Mouse (Mus musculus): ENCODE results near the gene Rftn1. TPM values are rescaled to one million over a fixed set of nuclear protein-coding genes. Genes with fewer than 3 reads are reported as not detected.
A peak's percentile ranks its signal among the peaks of the same experiment; 100 is the strongest.

Rftn1 gene
- polyA plus RNA-seq, 1 experiment from 2014 or later = 13.9 TPM

DNA sequence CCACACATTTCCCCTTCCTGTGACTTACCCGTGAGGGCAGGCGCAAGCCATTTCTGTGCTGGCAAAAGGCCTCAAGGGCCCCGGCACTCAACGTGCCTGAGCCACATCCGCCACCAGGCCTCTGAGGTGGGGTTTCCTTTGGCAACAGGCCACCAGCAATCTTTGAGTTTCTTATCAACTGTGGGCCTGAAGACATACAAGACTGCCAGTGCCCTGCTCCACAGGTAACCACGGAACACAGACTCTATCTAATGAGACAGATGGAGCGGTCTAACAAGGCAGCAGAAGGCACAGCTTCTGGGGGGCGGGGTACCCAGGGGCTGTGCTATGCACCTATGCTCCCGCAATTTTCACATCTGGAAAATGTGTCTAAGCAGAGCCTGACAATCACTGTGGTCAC lies 54.4 kb downstream of the Rftn1 start:
- WGBS = 67% methylated on average over 9 of the region's 9 CpGs
- ATAC-seq (ENCODE audit: low FRiP score, low TSS enrichment) = no peak
- H3K4me3 ChIP-seq (ENCODE audit: low read length) = no peak overlapping the region
- H3K36me3 ChIP-seq (ENCODE audit: insufficient read depth, low read length) = no peaks in the 10 kb centered on the region
- no peak overlapping the region for H3K4me2 ChIP-seq (replicated peaks; ENCODE audit: low read depth, low read length)
- peaks cover 5% of the 10 kb centered on the region; the same call in 1 of the 2 replicates for H3K4me1 ChIP-seq (ENCODE audit: insufficient read depth, low read length)
- H3K9me3 ChIP-seq (ENCODE audit: low read length) = no peaks in the 10 kb centered on the region; the same call in 1 of the 2 replicates
- H3K9ac ChIP-seq (replicated peaks; ENCODE audit: low read length) = no peak overlapping the region
- H3K27me3 ChIP-seq (ENCODE audit: insufficient read depth, low read length) = no peaks in the 10 kb centered on the region
- no peak overlapping the region for H3K27ac ChIP-seq (ENCODE audit: low read length)

DNA sequence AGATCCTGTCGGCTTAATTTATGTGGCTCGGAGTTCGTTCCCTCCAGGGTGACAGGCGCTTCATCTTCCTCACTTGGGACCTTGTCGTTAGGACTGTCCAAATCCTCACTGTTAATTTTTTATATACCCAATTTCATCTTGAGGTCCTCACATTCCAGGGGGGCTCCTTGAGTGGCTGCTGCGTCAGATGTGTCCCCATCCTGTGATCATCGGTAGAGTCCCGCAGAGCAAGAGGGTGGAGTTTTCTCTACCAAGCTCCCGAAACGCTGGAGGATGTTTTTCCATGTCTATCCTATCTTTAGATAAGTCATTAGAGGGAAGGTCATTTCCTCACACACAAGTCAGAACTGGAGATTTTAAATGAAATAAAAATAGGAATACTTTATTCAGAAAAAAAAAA lies 55.0 kb downstream of the Rftn1 start:
- Histone ChIP-seq H3K4me3 (ENCODE audit: low read length) (no peak overlapping the region), H3K9me3 (ENCODE audit: low read length) (no peaks in the 10 kb centered on the region; the same call in 1 of the 2 replicates), H3K9ac (replicated peaks; ENCODE audit: low read length) (no peak overlapping the region), H3K27me3 (ENCODE audit: insufficient read depth, low read length) (no peaks in the 10 kb centered on the region), H3K4me1 (ENCODE audit: insufficient read depth, low read length) (peaks cover 5% of the 10 kb centered on the region; the same call in 1 of the 2 replicates), H3K27ac (ENCODE audit: low read length) (no peak overlapping the region), H3K4me2 (replicated peaks; ENCODE audit: low read depth, low read length) (no peak overlapping the region), H3K36me3 (ENCODE audit: insufficient read depth, low read length) (no peaks in the 10 kb centered on the region)
- WGBS = 71% methylated on average over 10 of the region's 10 CpGs
- no peak for ATAC-seq (ENCODE audit: low FRiP score, low TSS enrichment)

DNA sequence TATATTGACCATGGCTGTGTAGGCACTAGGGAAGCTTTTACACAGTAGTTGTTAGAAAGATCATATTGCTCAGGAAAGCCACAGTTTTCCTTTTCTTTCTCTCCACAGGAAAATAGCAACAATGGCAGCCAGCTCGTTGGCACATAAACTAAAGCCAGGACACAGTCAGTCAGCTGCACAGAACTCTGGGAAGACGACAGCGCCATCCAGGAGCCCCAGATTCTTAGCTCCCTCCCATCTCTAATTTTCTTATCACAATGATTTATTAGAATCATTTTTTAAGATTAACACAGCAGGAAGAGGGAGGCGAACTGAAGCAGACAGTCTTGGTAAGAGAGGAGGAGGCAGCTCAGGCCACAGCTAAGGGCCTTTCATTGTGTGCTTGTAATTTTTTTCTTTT lies 58.8 kb downstream of the Rftn1 start:
- H3K4me1 ChIP-seq (ENCODE audit: insufficient read depth, low read length) = peaks cover 5% of the 10 kb centered on the region; the same call in 1 of the 2 replicates
- H3K4me3 ChIP-seq (ENCODE audit: low read length) = no peak overlapping the region
- H3K27me3 ChIP-seq (ENCODE audit: insufficient read depth, low read length) = no peaks in the 10 kb centered on the region
- H3K36me3 ChIP-seq (ENCODE audit: insufficient read depth, low read length) = no peaks in the 10 kb centered on the region
- H3K4me2 ChIP-seq (replicated peaks; ENCODE audit: low read depth, low read length) = no peak overlapping the region
- no peak overlapping the region for H3K27ac ChIP-seq (ENCODE audit: low read length)
- no peaks in the 10 kb centered on the region; the same call in 1 of the 2 replicates for H3K9me3 ChIP-seq (ENCODE audit: low read length)
- ATAC-seq (ENCODE audit: low FRiP score, low TSS enrichment) = no peak
- 51% methylated on average over 4 of the region's 4 CpGs for WGBS
- no peak overlapping the region for H3K9ac ChIP-seq (replicated peaks; ENCODE audit: low read length)

DNA sequence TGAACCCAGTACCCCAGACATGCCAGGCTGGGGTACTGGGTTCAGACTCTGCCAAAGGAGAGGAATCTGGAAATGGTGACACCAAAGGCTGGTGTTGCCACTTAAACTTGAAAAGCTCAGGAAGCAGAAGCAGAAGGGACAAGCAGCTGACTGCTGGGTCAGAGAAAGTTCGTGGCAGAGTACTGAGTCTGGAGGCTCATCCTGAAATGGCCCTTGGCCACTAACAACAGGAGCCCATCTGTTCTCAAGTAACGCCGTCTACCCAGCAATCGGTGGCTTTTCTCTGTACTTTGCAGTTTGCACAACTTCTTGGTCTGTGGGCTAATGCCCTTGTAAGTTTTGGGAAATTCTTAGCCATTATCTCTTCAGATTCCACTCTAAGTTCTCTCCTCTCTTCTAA lies 60.1 kb downstream of the Rftn1 start:
- no peaks in the 10 kb centered on the region for H3K27me3 ChIP-seq (ENCODE audit: insufficient read depth, low read length)
- H3K36me3 ChIP-seq (ENCODE audit: insufficient read depth, low read length) = no peaks in the 10 kb centered on the region
- ATAC-seq (ENCODE audit: low FRiP score, low TSS enrichment) = no peak
- no peaks in the 10 kb centered on the region; the same call in 1 of the 2 replicates for H3K9me3 ChIP-seq (ENCODE audit: low read length)
- H3K9ac ChIP-seq (replicated peaks; ENCODE audit: low read length) = no peak overlapping the region
- H3K4me3 ChIP-seq (ENCODE audit: low read length) = no peak overlapping the region
- no peak overlapping the region for H3K4me2 ChIP-seq (replicated peaks; ENCODE audit: low read depth, low read length)
- H3K4me1 ChIP-seq (ENCODE audit: insufficient read depth, low read length) = peaks cover 5% of the 10 kb centered on the region; the same call in 1 of the 2 replicates
- WGBS = 50% methylated on average over 4 of the region's 4 CpGs
- no peak overlapping the region for H3K27ac ChIP-seq (ENCODE audit: low read length)

DNA sequence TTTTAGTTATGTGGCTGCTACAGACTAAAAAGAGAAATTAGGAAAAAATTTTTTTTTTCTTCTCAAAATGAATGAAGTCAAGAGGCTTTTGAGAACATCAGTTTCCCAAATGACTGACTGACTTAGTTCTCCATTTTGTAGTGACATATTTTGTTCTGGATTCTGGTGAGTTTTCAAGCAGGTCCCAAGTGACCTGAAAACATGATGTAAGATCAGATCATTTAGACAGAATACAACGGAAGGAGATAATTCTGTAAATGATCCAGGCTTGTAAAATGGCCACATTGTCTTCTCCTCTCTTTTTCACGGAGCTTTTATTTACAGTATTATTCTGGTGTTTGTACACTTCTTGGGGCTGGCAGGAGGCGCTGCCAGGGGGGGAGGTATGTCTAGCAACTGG lies 62.1 kb downstream of the Rftn1 start:
- Histone ChIP-seq H3K27me3 (ENCODE audit: insufficient read depth, low read length) (no peaks in the 10 kb centered on the region), H3K9me3 (ENCODE audit: low read length) (no peaks in the 10 kb centered on the region; the same call in 1 of the 2 replicates), H3K4me3 (ENCODE audit: low read length) (no peak overlapping the region)

DNA sequence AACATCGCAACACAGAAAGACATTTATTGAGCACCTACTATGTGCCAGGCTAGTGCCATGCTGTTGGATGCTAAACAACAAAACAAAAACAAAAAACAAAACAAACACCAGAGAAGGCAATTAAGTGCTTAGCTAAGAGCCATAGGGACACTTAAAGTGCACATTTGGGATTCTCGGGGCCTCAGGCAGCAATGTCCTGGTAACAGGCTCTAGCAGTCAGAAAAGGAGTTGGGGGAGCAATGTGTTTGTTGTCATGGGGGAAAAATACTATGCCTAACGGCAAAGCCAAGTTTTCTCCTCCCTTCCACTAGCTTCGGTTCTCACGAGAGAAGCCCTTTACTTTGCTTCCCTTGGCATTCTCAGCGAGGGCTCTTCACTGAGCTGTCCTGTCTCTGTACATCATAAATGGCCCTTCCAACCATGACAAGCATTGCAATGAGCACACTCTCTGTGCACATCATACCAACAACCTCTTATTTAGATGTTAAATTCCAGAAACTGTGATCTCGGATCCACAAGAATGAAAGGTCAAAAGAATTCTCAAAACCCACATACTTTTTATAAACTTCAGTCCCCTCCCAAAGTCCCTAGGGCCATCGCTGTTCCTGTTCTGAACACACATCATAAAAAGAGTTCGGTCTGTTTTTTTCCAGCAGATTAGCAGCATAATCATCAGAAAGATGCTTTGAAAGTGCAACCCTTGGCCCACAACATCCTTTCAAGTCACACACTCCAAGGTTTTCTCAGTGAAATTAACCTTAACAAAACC lies 63.2 kb downstream of the Rftn1 start:
- WGBS = 57% methylated on average over 9 of the region's 9 CpGs
- H3K27me3 ChIP-seq (ENCODE audit: insufficient read depth, low read length) = no peaks in the 10 kb centered on the region

More for the DNA sequence above, 62.1 kb downstream of the Rftn1 start:
- H3K4me2 ChIP-seq (replicated peaks; ENCODE audit: low read depth, low read length) = no peak overlapping the region
- no peak overlapping the region for H3K9ac ChIP-seq (replicated peaks; ENCODE audit: low read length)
- ATAC-seq (ENCODE audit: low FRiP score, low TSS enrichment) = no peak
- H3K36me3 ChIP-seq (ENCODE audit: insufficient read depth, low read length) = no peaks in the 10 kb centered on the region
- no peak overlapping the region for H3K27ac ChIP-seq (ENCODE audit: low read length)
- H3K4me1 ChIP-seq (ENCODE audit: insufficient read depth, low read length) = peaks cover 5% of the 10 kb centered on the region; the same call in 1 of the 2 replicates
- WGBS = 68% methylated on average over 3 of the region's 3 CpGs

DNA sequence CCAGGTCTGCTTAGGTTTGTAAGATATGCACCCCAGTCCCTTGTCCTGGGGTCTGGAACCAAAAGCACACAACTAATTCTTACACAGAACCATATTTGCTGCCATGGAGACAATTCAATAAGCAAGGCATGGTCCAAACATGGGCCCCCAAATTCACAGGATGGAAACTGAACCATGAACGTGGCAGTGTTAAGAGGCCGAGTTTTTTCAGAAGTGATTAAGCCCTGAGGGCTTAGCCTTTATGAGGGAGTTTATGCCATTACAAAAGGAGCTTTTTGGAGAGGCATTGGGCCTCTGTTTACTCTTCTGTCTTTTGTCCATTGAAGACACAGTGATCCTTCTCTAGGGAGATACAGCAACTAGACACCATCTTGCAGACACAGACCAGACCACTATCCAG lies 63.9 kb downstream of the Rftn1 start:
- Histone ChIP-seq H3K4me1 (ENCODE audit: insufficient read depth, low read length) (peaks cover under 1% of the 10 kb centered on the region; the same call in 1 of the 2 replicates), H3K9ac (replicated peaks; ENCODE audit: low read length) (no peak overlapping the region), H3K27ac (ENCODE audit: low read length) (no peak overlapping the region), H3K4me2 (replicated peaks; ENCODE audit: low read depth, low read length) (no peak overlapping the region), H3K36me3 (ENCODE audit: insufficient read depth, low read length) (no peaks in the 10 kb centered on the region), H3K27me3 (ENCODE audit: insufficient read depth, low read length) (no peaks in the 10 kb centered on the region), H3K9me3 (ENCODE audit: low read length) (no peaks in the 10 kb centered on the region), H3K4me3 (ENCODE audit: low read length) (no peak overlapping the region)
- ATAC-seq (ENCODE audit: low FRiP score, low TSS enrichment) = no peak
- 70% methylated on average over 2 of the region's 2 CpGs for WGBS

More for the DNA sequence above, 63.2 kb downstream of the Rftn1 start:
- Histone ChIP-seq H3K4me3 (ENCODE audit: low read length) (no peak overlapping the region), H3K27ac (ENCODE audit: low read length) (no peak overlapping the region), H3K9ac (replicated peaks; ENCODE audit: low read length) (no peak overlapping the region), H3K36me3 (ENCODE audit: insufficient read depth, low read length) (no peaks in the 10 kb centered on the region), H3K4me1 (ENCODE audit: insufficient read depth, low read length) (peaks cover 5% of the 10 kb centered on the region; the same call in 1 of the 2 replicates), H3K4me2 (replicated peaks; ENCODE audit: low read depth, low read length) (no peak overlapping the region), H3K9me3 (ENCODE audit: low read length) (no peaks in the 10 kb centered on the region)
- no peak for ATAC-seq (ENCODE audit: low FRiP score, low TSS enrichment)

DNA sequence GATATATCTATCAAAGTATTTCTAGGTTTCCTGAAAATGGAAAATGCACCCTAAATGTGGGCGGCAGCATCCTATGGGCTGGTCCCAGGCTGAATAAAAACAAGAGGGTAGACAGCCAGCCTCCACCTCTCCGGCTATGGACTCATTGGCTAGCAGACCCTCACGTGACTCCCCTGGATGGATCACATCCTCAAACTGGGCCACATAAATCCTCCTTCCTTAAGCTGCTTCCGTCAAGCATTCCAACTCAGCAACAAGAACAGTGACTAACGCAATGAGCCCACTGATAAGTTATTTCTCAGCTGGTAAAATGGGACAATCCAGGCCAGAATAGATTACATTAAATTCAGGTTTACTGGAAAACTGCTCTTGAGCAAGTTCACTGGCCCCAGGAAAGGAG lies 64.6 kb downstream of the Rftn1 start:
- H3K4me1 ChIP-seq (ENCODE audit: insufficient read depth, low read length) = no peaks in the 10 kb centered on the region; the same call in 1 of the 2 replicates
- 68% methylated on average over 5 of the region's 5 CpGs for WGBS
- no peaks in the 10 kb centered on the region for H3K9me3 ChIP-seq (ENCODE audit: low read length)
- H3K9ac ChIP-seq (replicated peaks; ENCODE audit: low read length) = no peak overlapping the region
- no peaks in the 10 kb centered on the region for H3K27me3 ChIP-seq (ENCODE audit: insufficient read depth, low read length)
- H3K36me3 ChIP-seq (ENCODE audit: insufficient read depth, low read length) = no peaks in the 10 kb centered on the region
- no peak overlapping the region for H3K4me3 ChIP-seq (ENCODE audit: low read length)
- H3K4me2 ChIP-seq (replicated peaks; ENCODE audit: low read depth, low read length) = no peak overlapping the region
- ATAC-seq (ENCODE audit: low FRiP score, low TSS enrichment) = no peak
- no peak overlapping the region for H3K27ac ChIP-seq (ENCODE audit: low read length)

DNA sequence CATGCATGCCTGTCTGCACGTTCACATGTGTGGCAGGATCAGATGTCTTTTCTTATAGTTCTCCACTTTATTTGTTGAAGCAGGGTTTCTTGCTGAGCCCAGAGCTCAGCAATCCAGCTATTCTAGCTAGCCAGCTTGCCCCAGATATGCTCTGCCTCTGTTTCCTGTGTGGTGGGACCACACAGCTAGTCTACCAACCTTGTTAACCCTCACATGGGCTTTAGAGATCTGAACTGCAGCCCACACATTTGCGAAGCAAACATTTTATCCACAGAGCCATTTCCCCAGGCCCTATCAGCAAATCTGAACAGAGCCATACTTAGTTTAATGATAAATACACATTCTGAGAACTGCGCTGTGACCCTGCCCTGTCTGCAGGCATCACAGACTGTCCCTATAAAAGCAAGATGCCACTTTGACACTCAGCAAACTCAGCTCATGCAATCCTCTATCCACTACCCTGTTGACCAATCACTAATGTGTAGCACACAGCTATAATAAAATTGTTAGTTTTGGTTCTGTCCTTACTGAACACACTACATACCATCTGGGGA lies 65.2 kb downstream of the Rftn1 start:
- H3K4me2 ChIP-seq (replicated peaks; ENCODE audit: low read depth, low read length) = no peak overlapping the region
- no peak overlapping the region for H3K4me3 ChIP-seq (ENCODE audit: low read length)
- H3K27ac ChIP-seq (ENCODE audit: low read length) = peak overlapping the region; percentile 9; the same call in 1 of the 2 replicates
- no peaks in the 10 kb centered on the region; the same call in 1 of the 2 replicates for H3K4me1 ChIP-seq (ENCODE audit: insufficient read depth, low read length)
- WGBS = 80% methylated on average over 3 of the region's 3 CpGs
- H3K9me3 ChIP-seq (ENCODE audit: low read length) = no peaks in the 10 kb centered on the region
- H3K9ac ChIP-seq (replicated peaks; ENCODE audit: low read length) = no peak overlapping the region
- no peaks in the 10 kb centered on the region for H3K27me3 ChIP-seq (ENCODE audit: insufficient read depth, low read length)
- ATAC-seq (ENCODE audit: low FRiP score, low TSS enrichment) = no peak
- no peaks in the 10 kb centered on the region for H3K36me3 ChIP-seq (ENCODE audit: insufficient read depth, low read length)

DNA sequence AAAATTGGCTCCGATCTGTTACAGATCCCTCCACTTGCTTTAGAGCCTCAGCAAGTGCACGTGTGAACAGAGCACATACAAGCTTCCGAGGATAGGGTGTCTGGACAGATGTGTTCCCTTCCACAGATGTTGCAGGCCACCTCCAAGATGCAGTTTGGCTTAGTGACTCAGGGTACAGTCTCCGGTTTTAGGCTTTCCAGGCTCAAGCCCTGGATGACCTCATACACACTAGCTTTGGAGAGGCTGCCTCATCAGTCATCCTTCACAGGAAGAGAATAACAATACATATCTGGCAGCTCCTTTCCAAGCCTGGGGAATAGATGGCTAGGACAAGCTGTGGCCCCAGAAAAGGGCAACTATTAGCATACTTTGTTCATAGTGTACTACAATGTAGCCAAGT lies 65.8 kb downstream of the Rftn1 start:
- H3K36me3 ChIP-seq (ENCODE audit: insufficient read depth, low read length) = no peaks in the 10 kb centered on the region
- H3K27me3 ChIP-seq (ENCODE audit: insufficient read depth, low read length) = no peaks in the 10 kb centered on the region
- H3K9me3 ChIP-seq (ENCODE audit: low read length) = no peaks in the 10 kb centered on the region
- no peak overlapping the region for H3K27ac ChIP-seq (ENCODE audit: low read length)
- ATAC-seq (ENCODE audit: low FRiP score, low TSS enrichment) = no peak
- H3K4me2 ChIP-seq (replicated peaks; ENCODE audit: low read depth, low read length) = no peak overlapping the region
- H3K4me3 ChIP-seq (ENCODE audit: low read length) = no peak overlapping the region
- H3K9ac ChIP-seq (replicated peaks; ENCODE audit: low read length) = no peak overlapping the region
- H3K4me1 ChIP-seq (ENCODE audit: insufficient read depth, low read length) = no peaks in the 10 kb centered on the region; the same call in 1 of the 2 replicates
- 73% methylated on average over 4 of the region's 4 CpGs for WGBS

Data from kidney, embryonic 16.5 days (tissue).